Mouse (Mus musculus) limb, embryonic 14.5 days (tissue): ENCODE measurements around the gene Rgs6. TPM values are rescaled to one million over a fixed set of nuclear protein-coding genes. Genes with fewer than 3 reads are reported as not detected.

Source experiments
- ATAC-seq: fragments of 200-750 bp; cut with Nextera tagmentation; 2 replicates; pipeline ENCODE4 v1.8.0; 2017; ENCODE audit warnings: low read depth, moderate number of reproducible peaks, moderate TSS enrichment; ENCODE audit not compliant: low FRiP score
- DNase-seq: peaks from one replicate; pipeline ENCODE4 v3.0.0-alpha.2; 2015; ENCODE audit warnings: low spot score
- H3K27ac ChIP-seq: fragments of 300-500 bp; sonication (generic); replicated peaks from 2 replicates; pipeline ENCODE4 v1.5.1; 2014; ENCODE audit warnings: low read depth, mild to moderate bottlenecking, low read length, moderate library complexity, mixed read lengths
- H3K27me3 ChIP-seq: fragments of 300-500 bp; sonication (generic); 2 replicates; pipeline ENCODE4 v1.6.1; 2014; ENCODE audit warnings: low read length, mixed read lengths; ENCODE audit not compliant: control insufficient read depth, insufficient read depth
- H3K36me3 ChIP-seq: fragments of 300-500 bp; sonication (generic); 2 replicates; pipeline ENCODE4 v1.6.1; 2014; ENCODE audit warnings: mild to moderate bottlenecking, low read length, moderate library complexity, mixed read lengths; ENCODE audit not compliant: control insufficient read depth, insufficient read depth
- H3K4me1 ChIP-seq: fragments of 300-500 bp; sonication (generic); 2 replicates; pipeline ENCODE4 v1.6.1; 2014; ENCODE audit warnings: antibody characterized with exemption, low read length, mixed read lengths; ENCODE audit not compliant: control insufficient read depth, insufficient read depth
- H3K4me2 ChIP-seq: fragments of 300-500 bp; sonication (generic); replicated peaks from 2 replicates; pipeline ENCODE4 v1.6.1; 2014; ENCODE audit warnings: low read depth, mild to moderate bottlenecking, low read length, moderate library complexity; ENCODE audit not compliant: severe bottlenecking
- H3K4me3 ChIP-seq: fragments of 300-500 bp; sonication (generic); replicated peaks from 2 replicates; pipeline ENCODE4 v1.5.1; 2014; ENCODE audit warnings: low read length
- H3K9ac ChIP-seq: fragments of 300-500 bp; sonication (generic); 2 replicates; pipeline ENCODE4 v1.6.1; 2014; ENCODE audit warnings: mild to moderate bottlenecking, low read depth, low read length, moderate library complexity; ENCODE audit not compliant: severe bottlenecking
- H3K9me3 ChIP-seq: fragments of 300-500 bp; sonication (generic); 2 replicates; pipeline ENCODE4 v1.6.1; 2016; ENCODE audit warnings: low read length; ENCODE audit not compliant: control insufficient read depth
- POLR2A ChIP-seq: fragments of 200-500 bp; IDR thresholded peaks from 2 replicates; pipeline ENCODE4 v1.8.0; 2012; ENCODE audit warnings: inconsistent platforms, mild to moderate bottlenecking, moderate library complexity, borderline replicate concordance; ENCODE audit not compliant: insufficient read depth, insufficient read length; ENCODE audit errors: extremely low read depth
- WGBS: fragments of 180-500 bp; shearing (Covaris S2); extraction: QIAGEN DNeasy Blood & Tissue Kit; methylation state at CpG from one replicate; pipeline ENCODE4 v1.1.7; 2014; 5-methylcytosine and 5-hydroxymethylcytosine counted together
- polyA plus RNA-seq, 2 experiments: library from polyadenylated mRNA; depleted of rRNA in 1 of 2; stranded (reverse) in 1 of 2; unstranded in 1 of 2; fragments of >200 nt; fragmentation: Nextera tagmentation in 1 of 2; extraction: Ambion mirVana in 1 of 2; gene quantifications; 2 replicates each; pipeline versions ENCODE4 v1.2.1 to v1.2.3; 2012 to 2014

Rgs6 gene
- polyA plus RNA-seq, 2 experiments, result 1.2 to 1.5 TPM

GRCm38 (mm10) chr12:83136460-83136859, 548.4 kb downstream of the Rgs6 start:
- 74% methylated on average over 2 of the region's 2 CpGs for WGBS
- no peak overlapping the region for H3K4me3 ChIP-seq
- no peaks in the 10 kb centered on the region; the same call in 1 of the 2 replicates for H3K4me1 ChIP-seq
- TF ChIP-seq POLR2A, result no peak
- no peak overlapping the region for H3K27ac ChIP-seq
- DNase-seq (no peak), ATAC-seq (no peak)
- no peaks in the 10 kb centered on the region for H3K27me3 ChIP-seq
- H3K36me3 ChIP-seq, result no peaks in the 10 kb centered on the region
- no peak overlapping the region for H3K9ac ChIP-seq
- H3K4me2 ChIP-seq, result no peak overlapping the region
- no peaks in the 10 kb centered on the region for H3K9me3 ChIP-seq

- 71% methylated on average over 3 of the region's 3 CpGs for WGBS
- TF ChIP-seq POLR2A, result no peak
These were observed 548.9 kb downstream of the Rgs6 start for GRCm38 (mm10) chr12:83137001-83137400.

GRCm38 (mm10) chr12:83141164-83141563, 553.1 kb downstream of the Rgs6 start:
- Histone ChIP-seq H3K27me3 (no peaks in the 10 kb centered on the region), H3K4me2 (no peak overlapping the region), H3K4me3 (no peak overlapping the region), H3K4me1 (no peaks in the 10 kb centered on the region), H3K9ac (no peak overlapping the region), H3K9me3 (no peaks in the 10 kb centered on the region), H3K27ac (no peak overlapping the region), H3K36me3 (no peaks in the 10 kb centered on the region)
- DNase-seq (no peak), ATAC-seq (no peak)
- 60% methylated on average over 2 of the region's 2 CpGs for WGBS
- TF ChIP-seq POLR2A, result no peak

More at GRCm38 (mm10) chr12:83137001-83137400, 548.9 kb downstream of the Rgs6 start:
- Histone ChIP-seq H3K4me3 (no peak overlapping the region), H3K9ac (no peak overlapping the region), H3K9me3 (no peaks in the 10 kb centered on the region), H3K4me2 (no peak overlapping the region), H3K27ac (no peak overlapping the region), H3K4me1 (no peaks in the 10 kb centered on the region; the same call in 1 of the 2 replicates), H3K27me3 (no peaks in the 10 kb centered on the region), H3K36me3 (no peaks in the 10 kb centered on the region)
- no peak for ATAC-seq
- no peak for DNase-seq

GRCm38 (mm10) chr12:83142507-83142906, 554.4 kb downstream of the Rgs6 start:
- H3K9ac ChIP-seq, result no peak overlapping the region
- H3K27me3 ChIP-seq, result no peaks in the 10 kb centered on the region
- 70% methylated on average over 2 of the region's 2 CpGs for WGBS
- H3K36me3 ChIP-seq, result no peaks in the 10 kb centered on the region
- H3K27ac ChIP-seq, result no peak overlapping the region
- no peak overlapping the region for H3K4me2 ChIP-seq
- H3K4me1 ChIP-seq, result peaks cover 6% of the 10 kb centered on the region; the same call in 1 of the 2 replicates
- H3K4me3 ChIP-seq, result no peak overlapping the region
- TF ChIP-seq POLR2A, result no peak
- no peaks in the 10 kb centered on the region for H3K9me3 ChIP-seq
- ATAC-seq (no peak), DNase-seq (no peak)

GRCm38 (mm10) chr12:83143071-83143470, 555.0 kb downstream of the Rgs6 start:
- Histone ChIP-seq H3K4me3 (no peak overlapping the region), H3K9me3 (no peaks in the 10 kb centered on the region), H3K9ac (no peak overlapping the region), H3K27me3 (no peaks in the 10 kb centered on the region), H3K4me2 (no peak overlapping the region), H3K27ac (no peak overlapping the region), H3K4me1 (peaks cover 6% of the 10 kb centered on the region; the same call in 1 of the 2 replicates), H3K36me3 (no peaks in the 10 kb centered on the region)
- DNase-seq (no peak), ATAC-seq (no peak)
- TF ChIP-seq POLR2A, result no peak
- WGBS, result 51% methylated on average over 3 of the region's 3 CpGs

- Histone ChIP-seq H3K36me3 (no peaks in the 10 kb centered on the region), H3K27ac (no peak overlapping the region), H3K27me3 (no peaks in the 10 kb centered on the region), H3K4me2 (no peak overlapping the region), H3K4me3 (no peak overlapping the region), H3K9ac (no peak overlapping the region), H3K4me1 (peaks cover 6% of the 10 kb centered on the region; the same call in 1 of the 2 replicates), H3K9me3 (no peaks in the 10 kb centered on the region)
- DNase-seq (no peak), ATAC-seq (no peak)
- no peak for TF ChIP-seq POLR2A
- WGBS, result 74% methylated on average over 1 of the region's 1 CpGs
These were observed 555.5 kb downstream of the Rgs6 start for GRCm38 (mm10) chr12:83143574-83143973.
